Mouse (Mus musculus) intestine, postnatal 0 days (tissue): ENCODE measurements around the gene Stx1b. TPM values are rescaled to one million over a fixed set of nuclear protein-coding genes. Genes with fewer than 3 reads are reported as not detected.

Source experiments
- ATAC-seq: fragments of 200-750 bp; cut with Nextera tagmentation; 2 replicates; pipeline ENCODE4 v1.8.0; 2017; ENCODE audit warnings: mild to moderate bottlenecking, moderate TSS enrichment, moderate library complexity
- H3K27ac ChIP-seq: fragments of 300-500 bp; sonication (generic); 2 replicates; pipeline ENCODE4 v1.5.1; 2014; ENCODE audit warnings: mild to moderate bottlenecking, low read depth, low read length, moderate library complexity
- H3K27me3 ChIP-seq: fragments of 300-500 bp; sonication (generic); replicated peaks from 2 replicates; pipeline ENCODE4 v1.6.1; 2014; ENCODE audit warnings: low read length, mixed read lengths; ENCODE audit not compliant: control insufficient read depth, insufficient read depth
- H3K36me3 ChIP-seq: fragments of 300-500 bp; sonication (generic); 2 replicates; pipeline ENCODE4 v1.6.1; 2014; ENCODE audit warnings: mild to moderate bottlenecking, moderate library complexity; ENCODE audit not compliant: control insufficient read depth, insufficient read depth
- H3K4me1 ChIP-seq: fragments of 300-500 bp; sonication (generic); replicated peaks from 2 replicates; pipeline ENCODE4 v1.6.1; 2014; ENCODE audit warnings: antibody characterized with exemption, low read length, mixed read lengths; ENCODE audit not compliant: control insufficient read depth, insufficient read depth
- H3K4me2 ChIP-seq: fragments of 300-500 bp; sonication (generic); replicated peaks from 2 replicates; pipeline ENCODE4 v1.6.1; 2014; ENCODE audit warnings: low read depth, mild to moderate bottlenecking, moderate library complexity
- H3K4me3 ChIP-seq: fragments of 300-500 bp; sonication (generic); 2 replicates; pipeline ENCODE4 v1.5.1; 2014; ENCODE audit warnings: low read depth, low read length
- H3K9ac ChIP-seq: fragments of 300-500 bp; sonication (generic); 2 replicates; pipeline ENCODE4 v1.6.1; 2014; ENCODE audit warnings: mild to moderate bottlenecking, low read depth, low read length
- H3K9me3 ChIP-seq: fragments of 300-500 bp; sonication (generic); 2 replicates; pipeline ENCODE4 v1.6.1; 2016; ENCODE audit warnings: mixed run types; ENCODE audit not compliant: control insufficient read depth
- CTCF ChIP-seq: sonication (generic); IDR thresholded peaks from 2 replicates; pipeline ENCODE4 v1.5.1; 2016; ENCODE audit warnings: low read depth, mild to moderate bottlenecking, control low read depth, antibody characterized with exemption, moderate library complexity
- WGBS: fragments of 180-500 bp; shearing (Covaris S2); extraction: QIAGEN DNeasy Blood & Tissue Kit; methylation state at CpG from one replicate; pipeline ENCODE4 v1.1.7; 2014; 5-methylcytosine and 5-hydroxymethylcytosine counted together
- polyA plus RNA-seq: library from polyadenylated mRNA; unstranded; fragments of >200 nt; fragmentation: Nextera tagmentation; extraction: Ambion mirVana; gene quantifications from 2 replicates; pipeline ENCODE4 v1.2.1, GENCODE M21; 2015

Stx1b gene
- polyA plus RNA-seq, 1 experiment from 2014 or later, result 0.74 TPM

- no peak for ATAC-seq
- Histone ChIP-seq H3K27me3 (no peaks in the 10 kb centered on the region), H3K9me3 (no peaks in the 10 kb centered on the region), H3K4me2 (no peak overlapping the region), H3K9ac (no peak overlapping the region), H3K27ac (no peak overlapping the region), H3K4me3 (no peak overlapping the region), H3K36me3 (no peaks in the 10 kb centered on the region), H3K4me1 (no peaks in the 10 kb centered on the region)
- 76% methylated on average over 7 of the region's 7 CpGs for WGBS
- TF ChIP-seq CTCF, result no peak
Observed at GRCm38 (mm10) chr7:127817053-127817452, 7.3 kb downstream of the Stx1b start.

DNA sequence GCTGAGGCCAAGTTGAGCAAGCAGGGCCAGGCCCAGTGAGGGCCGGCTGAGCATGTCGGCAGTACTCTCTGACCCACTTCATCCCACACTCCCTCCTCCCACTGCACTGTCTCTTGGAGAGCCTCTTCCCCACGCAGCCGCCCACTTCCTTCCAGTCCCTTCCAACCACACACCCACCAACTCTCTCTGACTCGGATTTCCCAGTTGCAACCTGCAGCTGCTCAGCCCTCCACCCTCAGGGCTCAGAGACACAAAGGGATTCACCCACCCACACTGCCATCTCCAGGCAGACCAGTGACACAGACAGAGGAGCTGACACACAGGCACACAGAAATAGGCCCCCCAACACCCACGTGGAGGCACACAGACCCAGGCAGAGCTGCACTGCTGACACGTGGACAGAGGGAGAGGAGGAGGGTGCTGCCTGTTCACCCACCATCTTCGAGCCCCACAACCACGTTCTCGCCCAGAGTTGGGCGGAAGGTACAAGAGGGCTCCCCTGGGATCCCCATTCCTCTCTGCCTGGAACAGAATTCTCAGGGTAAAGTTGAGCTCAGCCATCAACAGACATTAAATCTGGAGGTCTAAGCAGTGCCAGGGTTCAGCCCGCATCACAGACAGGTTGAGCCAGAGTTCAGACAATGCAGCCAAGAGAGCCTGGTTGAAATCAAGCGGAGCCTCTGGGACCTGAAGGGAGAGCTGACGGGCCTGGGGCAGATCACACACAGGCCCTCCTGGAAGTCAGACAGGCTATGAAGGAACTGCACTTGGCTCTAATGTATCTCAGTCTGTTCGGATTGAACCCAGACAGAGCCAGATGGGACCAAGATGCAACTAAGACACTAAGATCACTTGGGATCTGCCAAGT is 8.2 kb downstream of the Stx1b start:
- Histone ChIP-seq H3K4me2 (no peak overlapping the region), H3K36me3 (no peaks in the 10 kb centered on the region), H3K27ac (no peak overlapping the region), H3K9me3 (no peaks in the 10 kb centered on the region), H3K27me3 (no peaks in the 10 kb centered on the region), H3K4me1 (no peaks in the 10 kb centered on the region), H3K9ac (no peak overlapping the region), H3K4me3 (no peak overlapping the region)
- WGBS, result 53% methylated on average over 15 of the region's 15 CpGs
- peak; percentile 63 for TF ChIP-seq CTCF
- ATAC-seq, result peak; percentile 44; the same call in 1 of the 2 replicates

DNA sequence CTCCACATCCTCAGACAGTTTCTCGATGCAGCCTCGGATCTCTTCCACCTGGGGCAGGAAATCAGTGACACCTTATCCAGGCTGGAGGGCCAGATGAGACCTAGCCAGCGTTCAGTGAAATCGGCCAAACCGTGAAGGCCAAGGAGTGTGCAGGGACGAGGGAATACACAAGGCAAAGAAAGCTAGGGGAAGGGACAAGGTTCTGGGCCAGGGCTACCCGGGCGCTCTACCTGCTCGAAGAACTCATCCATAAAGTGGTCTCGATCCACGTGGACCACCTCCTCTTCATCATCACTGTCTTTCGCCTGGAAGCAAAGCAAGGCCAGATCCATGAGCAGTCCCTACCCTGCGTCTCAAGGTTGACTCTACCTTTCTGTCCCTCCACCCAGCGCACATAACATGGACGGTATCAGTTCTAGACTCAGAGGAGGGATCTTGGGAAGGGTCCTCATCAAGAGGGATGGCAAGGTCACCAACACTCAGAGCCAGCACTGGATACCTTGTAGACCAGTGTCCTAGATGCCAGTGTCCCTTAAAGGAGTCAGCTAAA is 9.2 kb downstream of the Stx1b start:
- Histone ChIP-seq H3K36me3 (no peaks in the 10 kb centered on the region), H3K4me2 (no peak overlapping the region), H3K27ac (no peak overlapping the region), H3K4me1 (no peaks in the 10 kb centered on the region), H3K27me3 (no peaks in the 10 kb centered on the region), H3K4me3 (no peak overlapping the region), H3K9ac (no peak overlapping the region), H3K9me3 (no peaks in the 10 kb centered on the region)
- ATAC-seq, result no peak
- 90% methylated on average over 15 of the region's 15 CpGs for WGBS
- no peak for TF ChIP-seq CTCF

- no peak for TF ChIP-seq CTCF
- no peak overlapping the region for H3K27ac ChIP-seq
- WGBS, result 76% methylated on average over 19 of the region's 19 CpGs
- no peaks in the 10 kb centered on the region for H3K4me1 ChIP-seq
- no peak overlapping the region for H3K9ac ChIP-seq
- no peak for ATAC-seq
- H3K4me2 ChIP-seq, result no peak overlapping the region
- H3K9me3 ChIP-seq, result no peaks in the 10 kb centered on the region
- H3K36me3 ChIP-seq, result no peaks in the 10 kb centered on the region
- no peak overlapping the region for H3K4me3 ChIP-seq
- H3K27me3 ChIP-seq, result no peaks in the 10 kb centered on the region
Observed at GRCm38 (mm10) chr7:127814241-127814921, 10.0 kb downstream of the Stx1b start.

DNA sequence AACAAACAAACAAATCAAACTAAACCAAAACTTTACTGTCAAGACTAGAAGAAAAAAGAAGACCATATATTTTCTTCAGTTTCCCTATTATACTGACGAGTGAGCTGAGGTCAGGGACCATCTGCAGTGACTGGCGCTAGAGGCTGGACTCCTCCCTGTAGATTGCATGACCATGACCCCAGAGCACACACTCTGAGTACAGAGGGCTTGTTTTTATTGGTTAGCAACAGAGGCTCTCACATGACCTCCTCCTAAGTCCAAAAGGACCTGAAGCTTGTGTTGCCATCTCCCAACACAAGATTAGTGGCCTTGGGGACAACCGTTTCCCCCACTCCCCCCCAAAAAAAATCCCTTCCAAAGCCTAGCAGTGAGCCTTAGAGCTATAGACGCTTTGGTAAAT is 10.5 kb downstream of the Stx1b start:
- TF ChIP-seq CTCF, result no peak
- H3K27ac ChIP-seq, result no peak overlapping the region
- no peaks in the 10 kb centered on the region for H3K9me3 ChIP-seq
- H3K36me3 ChIP-seq, result no peaks in the 10 kb centered on the region
- H3K9ac ChIP-seq, result no peak overlapping the region
- H3K27me3 ChIP-seq, result no peaks in the 10 kb centered on the region
- H3K4me1 ChIP-seq, result no peaks in the 10 kb centered on the region
- ATAC-seq, result 0 out of 2 replicates have a peak, but pooled peaks have one; percentile 59
- H3K4me3 ChIP-seq, result no peak overlapping the region
- H3K4me2 ChIP-seq, result no peak overlapping the region
- WGBS, result 44% methylated on average over 4 of the region's 4 CpGs

GRCm38 (mm10) chr7:127812292-127812691 is 12.1 kb downstream of the Stx1b start:
- no peak overlapping the region for H3K4me2 ChIP-seq
- no peak overlapping the region for H3K27ac ChIP-seq
- 77% methylated on average over 3 of the region's 3 CpGs for WGBS
- H3K4me3 ChIP-seq, result no peak overlapping the region
- no peaks in the 10 kb centered on the region for H3K27me3 ChIP-seq
- H3K9me3 ChIP-seq, result no peaks in the 10 kb centered on the region
- no peak for ATAC-seq
- no peaks in the 10 kb centered on the region for H3K36me3 ChIP-seq
- no peak for TF ChIP-seq CTCF
- H3K9ac ChIP-seq, result no peak overlapping the region
- H3K4me1 ChIP-seq, result no peaks in the 10 kb centered on the region
